Mouse (Mus musculus): ENCODE results near the gene Tmpo.
A peak's percentile ranks its signal among the peaks of the same experiment; 100 is the strongest.

GRCm38 (mm10) chr10:91116958-91117357 is 64.2 kb downstream of the Tmpo start:
- no peak for TF ChIP-seq CTCF (IDR thresholded peaks at IDR 0.05)
- 0 out of 2 replicates have a peak, but pooled peaks have one; percentile 23 for TF ChIP-seq POLR2A (IDR thresholded peaks at IDR 0.05; ENCODE audit: insufficient read depth, low read depth, low read length)
- TF ChIP-seq EP300 (IDR thresholded peaks at IDR 0.05; ENCODE audit: insufficient read depth, low read depth, low read length), result no peak
